Mouse (Mus musculus): ENCODE data around the gene Gprin1. TPM values are rescaled to one million over a fixed set of nuclear protein-coding genes. Genes with fewer than 3 reads are reported as not detected.

Gprin1 gene
- 9.8 and 42.2 TPM in 2 replicates for polyA plus RNA-seq (2021; fragmentation: Nextera tagmentation)
- long read RNA-seq, experiment 1, partial matches to known transcripts, result 0 of 4 reads
- long read RNA-seq, experiment 1, other reads (novel, unspliced or antisense), result 4 of 4 reads
- long read RNA-seq, experiment 2, full-length matches to known transcripts, result 1 of 17 reads
- long read RNA-seq, experiment 2, partial matches to known transcripts, result 0 of 17 reads
- long read RNA-seq, experiment 2, other reads (novel, unspliced or antisense), result 16 of 17 reads

DNA sequence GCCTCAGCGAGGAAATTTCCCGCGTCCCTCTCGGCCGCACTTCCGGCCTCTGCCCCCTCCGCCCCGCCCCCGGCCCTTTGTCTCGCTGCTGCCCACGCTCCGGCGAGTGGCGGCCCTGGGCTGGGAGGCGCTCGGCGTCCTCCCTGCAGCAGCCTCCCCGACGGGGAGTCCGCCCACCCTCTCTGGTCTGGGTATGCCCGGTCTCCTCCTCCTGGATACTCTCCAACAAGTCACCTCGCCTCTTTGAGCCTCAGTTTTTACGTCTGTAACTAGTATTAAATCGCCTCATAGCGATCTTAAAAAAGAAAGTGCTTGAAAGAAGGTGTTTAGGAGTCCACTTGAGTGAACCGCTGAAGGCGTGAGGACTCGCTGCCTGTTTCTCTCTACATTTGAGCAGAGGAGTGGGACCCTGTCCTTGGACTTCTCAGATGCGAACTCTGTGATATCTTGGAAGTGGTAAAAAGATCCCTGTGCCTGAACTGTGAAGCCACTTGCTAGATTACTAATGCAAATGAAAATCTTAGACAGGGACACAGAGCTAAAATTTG, at the start of gene Gprin1:
Gprin1 (minus strand) TSS at position 11 of the 548 bp plus-strand sequence.

DNA sequence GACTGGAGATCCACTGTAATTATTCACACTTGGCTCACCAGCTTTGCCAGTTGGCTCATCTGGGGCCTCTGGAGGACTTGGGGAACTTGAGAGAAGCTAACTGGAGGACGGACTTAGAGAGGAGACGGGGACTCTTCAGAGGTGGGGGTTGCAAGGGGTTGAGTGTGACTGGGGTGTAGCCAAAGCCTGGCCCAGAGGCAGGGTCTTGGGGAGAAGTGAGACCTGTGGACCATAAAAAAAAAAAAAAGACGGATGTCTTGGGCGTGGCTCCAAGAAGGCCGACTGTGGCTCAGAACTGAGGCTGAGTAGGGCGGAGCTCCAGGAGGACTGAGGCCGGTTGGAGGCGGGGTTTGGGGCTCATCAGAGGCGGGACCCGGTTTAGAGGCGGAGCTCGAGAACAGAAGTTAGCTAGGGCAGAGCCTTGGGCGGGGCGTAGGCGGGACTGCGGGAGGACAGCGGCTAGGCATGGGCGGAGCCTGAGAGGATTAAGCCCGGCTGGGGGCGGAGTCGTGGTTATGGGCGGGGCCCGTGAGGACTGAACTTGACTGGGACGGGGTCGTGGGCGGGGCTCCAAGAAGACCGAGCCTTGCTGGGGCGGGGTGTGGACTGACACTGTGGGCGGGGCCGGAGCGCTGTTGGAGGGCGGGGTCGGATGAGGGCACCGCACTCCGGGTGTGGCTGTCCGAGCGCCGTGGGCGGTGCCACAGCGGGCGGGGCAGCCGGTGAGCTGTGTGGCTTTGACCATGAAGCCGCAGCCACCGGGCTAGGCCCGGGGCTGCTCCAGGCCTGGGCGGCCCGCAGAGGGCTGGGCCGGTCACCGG, 39.3 kb upstream of the Gprin1 start, which contains the start of gene Tspan17:
Tspan17 (plus strand) TSS at position 638 of the 821 bp plus-strand sequence.

DNA sequence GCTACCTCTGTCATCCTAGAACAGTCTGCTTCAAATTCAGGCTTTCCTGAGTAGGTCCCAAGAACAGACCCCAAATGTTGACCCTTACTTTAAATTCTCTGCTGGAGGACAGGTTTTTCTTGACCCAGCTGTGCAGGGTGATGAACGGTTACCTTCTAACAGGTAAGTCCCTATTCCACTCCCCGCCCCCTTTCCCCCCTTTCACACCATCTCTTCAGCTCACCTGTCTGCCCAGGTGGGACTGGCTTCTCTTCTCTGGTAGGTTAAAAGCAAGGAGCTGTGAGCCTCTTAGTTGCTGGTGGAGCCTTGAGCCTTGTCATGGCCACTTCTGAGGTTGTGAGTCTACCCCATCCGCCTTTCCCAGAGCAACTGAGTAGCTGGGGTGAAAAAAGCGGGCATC, 34.0 kb upstream of the Gprin1 start, which contains the start of gene Eif4e1b:
Eif4e1b (plus strand) TSS at position 301 of the 400 bp plus-strand sequence.

DNA sequence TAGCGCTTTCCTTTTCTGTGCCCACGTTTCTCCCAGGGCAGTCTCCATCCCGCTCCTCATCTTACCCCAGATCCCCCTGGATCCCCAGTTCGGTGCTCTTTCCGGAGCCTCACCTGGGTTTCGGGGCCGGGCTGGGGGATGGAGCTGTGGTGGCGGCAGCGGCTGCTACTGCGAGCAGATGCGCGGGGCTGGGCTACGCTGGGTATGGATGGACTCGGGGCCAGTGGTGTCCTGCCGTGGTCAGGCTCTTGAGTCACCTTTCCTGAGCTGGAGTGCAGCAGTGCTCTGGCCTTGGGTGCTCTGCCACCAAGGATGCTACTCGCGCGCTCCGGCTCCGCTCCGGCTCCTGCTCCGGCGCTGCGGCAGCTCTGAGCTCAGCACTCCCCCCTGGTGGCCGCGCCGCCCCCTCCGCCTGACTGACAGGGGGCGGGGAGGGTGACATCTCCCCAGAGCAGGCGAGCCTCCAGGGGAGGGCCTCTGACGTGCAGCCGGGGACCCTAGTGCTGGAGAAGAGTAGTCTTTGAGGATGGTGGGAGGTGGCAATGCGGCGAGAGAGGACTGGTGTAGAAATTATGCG, 16.6 kb upstream of the Gprin1 start, which contains the start of gene Sncb:
Sncb (minus strand) TSS at position 404 of the 577 bp plus-strand sequence.

DNA sequence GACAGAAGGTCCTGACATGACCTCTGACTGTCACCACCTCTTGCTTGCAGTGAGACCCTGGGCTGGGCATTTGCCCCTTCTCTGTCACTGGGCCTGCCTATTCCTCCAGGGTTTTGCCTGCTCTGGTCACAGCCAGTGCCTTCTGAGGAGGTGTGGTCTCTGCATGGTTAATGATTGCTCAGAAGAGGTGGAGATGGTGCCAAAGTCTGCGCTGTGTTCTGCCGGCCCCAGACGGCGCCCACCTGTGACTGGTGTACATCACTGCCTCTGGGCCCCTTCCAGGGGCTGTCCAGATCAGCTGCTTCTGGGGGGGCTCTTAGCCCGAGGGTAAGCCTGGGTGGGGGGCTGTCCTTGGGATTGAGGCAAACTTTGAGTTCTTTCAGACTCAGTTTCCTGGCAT, 48.4 kb downstream of the Gprin1 start, which contains the start of gene Cdhr2:
Cdhr2 (plus strand) TSS at position 219 of the 400 bp plus-strand sequence.

DNA sequence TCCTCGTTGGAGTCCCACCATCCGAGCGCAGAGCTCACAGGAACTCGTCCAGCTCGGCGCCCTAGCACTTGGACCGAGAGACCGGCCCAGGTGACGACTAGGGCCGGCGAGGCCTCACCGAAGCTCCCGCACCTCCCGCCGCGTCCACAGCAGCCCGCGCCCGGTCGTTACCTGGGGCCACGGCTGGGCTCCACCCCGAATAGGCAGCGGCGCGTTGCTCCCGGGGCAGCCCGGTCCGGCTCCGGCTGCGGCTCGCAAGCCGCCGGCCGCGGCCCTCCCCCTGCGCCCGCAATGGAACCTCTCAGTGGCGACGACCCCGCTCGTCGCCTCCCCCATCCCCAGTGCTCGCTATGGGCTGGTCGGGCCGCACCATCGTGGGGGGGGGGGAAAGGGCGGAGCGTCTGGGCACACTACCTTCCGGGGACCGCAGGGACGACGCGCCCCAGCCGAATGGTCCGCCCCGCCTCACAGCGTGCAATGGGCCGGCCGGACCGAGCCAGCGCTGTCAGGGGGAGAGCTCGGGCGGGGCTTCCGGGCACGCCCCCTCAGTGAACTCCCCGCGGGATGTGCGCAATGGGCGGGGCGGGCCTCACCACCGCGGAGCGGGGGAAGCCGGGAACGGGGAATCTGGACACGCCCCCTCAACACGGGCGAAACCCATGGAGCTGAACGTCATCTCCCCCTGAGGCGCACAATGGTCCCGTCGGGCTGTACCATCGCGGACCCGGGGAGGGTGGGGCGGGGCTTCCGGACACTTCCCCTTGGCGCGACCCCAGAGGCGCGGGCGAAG, 55.9 kb downstream of the Gprin1 start, which contains the start of gene Rnf44:
Rnf44 (minus strand) TSS at position 350 of the 790 bp plus-strand sequence.

Other genes with a start within 250 kb of the Gprin1 start
- gene Simc1, start 246.1 kb downstream of the Gprin1 start, polyA plus RNA-seq (2021; fragmentation: Nextera tagmentation), result 4.8 and 5.1 TPM in 2 replicates
- gene 4833439L19Rik, start 184.4 kb downstream of the Gprin1 start, polyA plus RNA-seq (2021; fragmentation: Nextera tagmentation), result 144 and 231 TPM in 2 replicates
- gene Arl10, start 174.9 kb downstream of the Gprin1 start, polyA plus RNA-seq (2021; fragmentation: Nextera tagmentation), result 29.6 and 29.7 TPM in 2 replicates
- gene Nop16, start 159.8 kb downstream of the Gprin1 start, polyA plus RNA-seq (2021; fragmentation: Nextera tagmentation), result 26.8 and 33.1 TPM in 2 replicates
- gene Higd2a, start 159.7 kb downstream of the Gprin1 start, polyA plus RNA-seq (2021; fragmentation: Nextera tagmentation), result 459 and 466 TPM in 2 replicates
- gene Cltb, start 138.5 kb downstream of the Gprin1 start, polyA plus RNA-seq (2021; fragmentation: Nextera tagmentation), result 327 and 401 TPM in 2 replicates
- 32.3 and 53.8 TPM in 2 replicates for gene Faf2, start 128.1 kb downstream of the Gprin1 start, polyA plus RNA-seq (2021; fragmentation: Nextera tagmentation)
- gene Rnf44, start 56.0 kb downstream of the Gprin1 start, polyA plus RNA-seq (2021; fragmentation: Nextera tagmentation), result 51.4 and 177 TPM in 2 replicates
- gene Cdhr2, start 48.4 kb downstream of the Gprin1 start, polyA plus RNA-seq (2021; fragmentation: Nextera tagmentation), result 0.27 and 0.29 TPM in 2 replicates
- 50.2 and 213 TPM in 2 replicates for gene Sncb, start 16.7 kb upstream of the Gprin1 start, polyA plus RNA-seq (2021; fragmentation: Nextera tagmentation)
- gene Eif4e1b, start 34.1 kb upstream of the Gprin1 start, polyA plus RNA-seq (2021; fragmentation: Nextera tagmentation), result not detected in 2 replicates
- gene Tspan17, start 39.5 kb upstream of the Gprin1 start, polyA plus RNA-seq (2021; fragmentation: Nextera tagmentation), result 148 and 156 TPM in 2 replicates
- 13.2 and 72.6 TPM in 2 replicates for gene Unc5a, start 199.5 kb upstream of the Gprin1 start, polyA plus RNA-seq (2021; fragmentation: Nextera tagmentation)